Mouse (Mus musculus): Measurements from ENCODE around the gene Smoc2.
A peak's percentile ranks its signal among the peaks of the same experiment; 100 is the strongest.

Gene Smoc2

DNA sequence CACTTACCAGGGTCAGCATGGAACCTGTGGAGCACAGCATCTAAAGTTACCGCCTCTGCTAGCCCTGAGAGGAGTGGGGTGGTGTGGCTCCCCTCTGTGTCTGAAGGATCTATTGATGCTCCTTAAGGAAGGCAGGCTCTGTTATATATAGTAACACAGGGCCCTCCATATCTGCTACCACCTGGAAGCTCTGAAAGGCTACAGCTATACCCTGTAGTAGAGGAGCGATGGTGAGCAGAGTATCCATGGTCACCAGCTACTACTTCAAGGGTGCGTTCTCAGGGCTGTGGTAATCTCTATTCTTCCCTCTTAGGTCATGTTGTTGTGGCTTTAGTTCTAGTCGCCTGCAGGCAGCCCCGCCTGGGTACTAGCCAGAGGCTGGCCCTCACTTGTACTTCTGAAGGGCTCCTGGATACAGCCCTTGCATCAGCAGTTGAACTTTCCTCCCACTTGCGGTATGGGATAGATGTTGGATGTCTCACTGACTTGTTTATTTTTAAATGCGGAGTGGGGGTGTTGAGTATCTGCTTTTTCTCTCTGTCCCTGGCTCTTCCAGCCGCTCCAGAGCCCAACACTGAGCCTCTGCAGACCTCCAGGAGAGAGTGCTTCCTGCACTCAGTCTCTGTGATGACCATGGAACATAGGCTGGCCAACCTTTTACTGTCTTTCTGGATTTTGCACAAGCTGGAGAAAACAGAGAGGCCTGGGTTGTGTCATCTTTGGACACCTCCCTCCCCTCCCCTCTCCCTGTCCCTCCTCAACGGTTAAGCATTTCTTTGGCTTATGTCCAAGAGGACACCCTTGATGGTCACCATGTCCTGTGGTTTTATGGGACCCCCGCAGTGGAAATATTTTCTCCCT lies 74.1 kb downstream of the Smoc2 start:
- DNase-seq, result no peak

DNA sequence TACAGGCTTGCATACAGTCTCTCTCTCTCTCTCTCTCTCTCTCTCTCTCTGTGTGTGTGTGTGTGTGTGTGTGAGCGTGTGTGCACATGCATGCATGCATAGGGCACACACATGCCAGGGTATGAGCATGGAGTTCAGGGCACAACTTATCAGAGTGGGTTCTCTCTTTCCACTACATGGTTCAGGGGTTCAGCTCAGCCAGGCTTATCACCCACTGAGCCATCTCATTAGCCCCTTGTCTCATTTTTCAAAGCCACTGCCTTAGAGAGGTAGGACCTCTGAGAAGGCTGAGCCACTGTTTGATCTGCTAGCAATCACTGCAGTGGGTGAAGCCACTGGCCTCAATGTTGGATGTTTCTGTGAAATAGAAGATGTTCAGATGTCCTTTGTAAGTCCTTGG lies 82.2 kb downstream of the Smoc2 start:
- DNase-seq, result no peak

- no peak for DNase-seq
These were observed 91.2 kb downstream of the Smoc2 start for GRCm38 (mm10) chr17:14370476-14370875.

DNA sequence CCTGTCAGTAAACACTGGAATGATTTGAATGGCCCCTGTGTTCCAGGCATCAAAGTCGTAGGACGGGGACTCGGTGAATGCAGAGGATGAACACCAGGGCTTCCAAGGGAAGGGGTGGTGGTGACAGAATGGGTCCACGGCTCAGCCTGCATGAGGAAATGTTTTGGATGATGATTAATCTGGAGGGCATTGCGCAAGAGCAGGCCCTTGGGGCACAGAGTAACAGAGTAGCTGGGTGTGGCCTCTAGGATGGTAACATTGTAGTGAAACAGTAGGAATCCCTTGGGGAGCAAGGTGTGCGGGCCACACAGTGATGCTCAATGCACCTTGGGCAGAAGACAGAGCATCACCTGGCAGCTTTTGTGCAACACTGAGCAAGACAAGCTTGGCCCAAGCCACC lies 92.3 kb downstream of the Smoc2 start:
- peak; percentile 30 for DNase-seq

DNA sequence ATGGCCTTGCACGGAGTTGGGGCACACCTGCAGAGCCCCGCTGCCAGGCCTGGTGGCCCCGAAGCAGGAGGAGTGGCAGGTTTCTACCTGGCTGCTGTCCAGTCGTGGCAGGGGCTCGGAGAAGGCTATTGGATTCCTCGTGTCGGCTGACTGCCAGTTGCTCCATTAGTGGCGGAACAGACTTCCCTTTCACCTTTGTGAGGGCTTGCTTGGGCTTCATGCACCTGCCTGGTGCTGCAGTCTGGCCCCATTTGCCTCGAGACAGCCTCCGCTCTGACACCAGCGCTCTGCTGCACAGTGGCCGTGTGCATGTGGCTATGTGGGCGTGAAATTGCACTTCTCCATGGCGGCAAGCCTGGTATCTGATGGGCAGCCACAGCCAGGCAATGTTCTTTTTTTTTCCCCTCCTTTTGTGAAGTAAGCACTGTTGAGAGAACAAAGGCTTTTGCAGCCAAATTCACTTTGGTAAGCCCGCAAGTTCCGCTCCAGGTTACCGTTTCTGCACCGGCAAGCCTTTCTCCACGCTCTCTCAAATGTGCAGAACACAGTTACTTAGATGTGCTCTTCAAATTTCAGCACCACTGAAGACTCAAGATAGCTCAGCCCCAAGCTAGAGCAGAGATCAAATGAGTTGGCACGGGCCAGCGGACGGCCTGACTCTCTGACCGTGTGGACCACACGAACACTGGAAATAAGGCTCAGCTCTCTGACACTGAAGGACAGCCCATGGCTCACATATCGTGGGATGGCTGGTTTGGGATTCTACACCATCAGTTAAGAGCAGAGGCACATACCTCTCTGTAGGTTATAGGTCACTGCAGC lies 93.2 kb downstream of the Smoc2 start:
- no peak for DNase-seq

DNA sequence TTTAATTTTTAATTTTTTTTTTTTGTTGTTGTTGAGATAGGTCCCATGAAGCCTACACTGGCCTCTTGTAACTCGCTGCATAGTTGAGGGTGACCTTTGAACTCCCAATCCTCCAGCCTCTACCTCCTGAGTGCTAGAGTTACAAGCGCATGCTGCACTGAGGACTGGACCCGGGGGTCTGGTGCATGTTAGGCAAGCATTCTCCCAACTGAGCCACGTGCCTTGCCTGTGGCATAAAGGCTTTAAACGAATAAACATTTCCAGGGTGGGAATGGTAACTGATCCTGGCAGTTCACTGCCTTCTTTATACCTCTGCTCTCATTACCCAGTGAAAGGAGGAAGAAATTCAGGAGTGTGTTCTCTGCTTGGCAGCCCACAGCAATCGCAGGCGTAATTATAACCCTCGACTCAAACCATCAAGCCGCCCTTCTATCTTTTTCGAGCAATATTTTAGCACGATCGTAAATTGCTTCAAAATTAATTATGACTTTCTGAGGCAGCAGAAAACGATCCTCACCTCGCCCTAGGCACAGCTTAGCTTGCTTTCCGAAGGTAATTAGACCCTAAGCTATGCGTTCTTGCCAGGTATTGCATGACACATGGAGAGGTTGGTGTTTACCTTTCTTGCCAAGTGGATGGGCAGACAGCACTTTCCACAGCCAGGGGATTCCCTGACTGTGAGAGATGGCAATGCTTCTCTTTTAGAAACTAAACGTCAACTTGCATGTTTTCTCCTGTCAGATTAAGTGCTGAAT lies 99.6 kb downstream of the Smoc2 start:
- no peak for DNase-seq

- no peak for DNase-seq
These were observed 100.2 kb downstream of the Smoc2 start for GRCm38 (mm10) chr17:14379518-14379917.

DNA sequence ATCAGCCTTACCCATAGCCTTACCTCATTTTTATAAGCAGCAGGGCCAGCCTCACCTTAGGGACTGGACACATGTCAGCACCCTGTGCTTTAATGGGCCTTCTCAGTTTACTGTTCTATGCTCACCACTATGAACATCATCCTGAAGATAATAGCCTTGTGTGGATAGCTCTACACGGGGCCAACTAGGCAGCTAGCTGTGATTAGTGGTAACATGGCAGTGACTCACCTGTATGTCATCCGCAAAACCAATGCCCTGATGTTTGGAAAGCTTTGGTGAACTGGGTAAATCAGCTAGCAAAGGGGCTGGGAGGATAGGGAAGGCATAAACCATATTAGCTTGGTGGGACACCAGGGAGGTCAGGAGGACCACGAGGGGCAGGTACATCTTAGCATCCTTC lies 100.7 kb downstream of the Smoc2 start:
- DNase-seq, result no peak

DNA sequence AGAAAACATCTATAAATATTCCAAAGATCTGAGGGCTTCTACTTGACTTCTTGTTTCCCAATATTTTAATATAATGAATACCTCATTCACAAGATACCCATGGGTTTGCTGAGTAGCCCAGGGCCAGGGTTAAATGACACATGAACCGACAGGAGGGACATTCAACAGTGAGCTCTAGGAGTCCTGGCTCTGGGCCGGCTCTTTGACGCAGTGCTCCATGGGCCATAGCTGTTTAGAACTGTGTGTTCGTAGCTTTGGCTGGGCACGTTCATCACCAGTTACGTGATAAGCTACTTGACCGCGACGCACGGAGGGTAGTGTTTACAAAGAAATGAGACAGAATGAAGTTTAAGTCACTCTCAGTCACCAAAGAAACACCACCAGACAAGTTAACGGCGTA lies 101.2 kb downstream of the Smoc2 start:
- no peak for DNase-seq

DNA sequence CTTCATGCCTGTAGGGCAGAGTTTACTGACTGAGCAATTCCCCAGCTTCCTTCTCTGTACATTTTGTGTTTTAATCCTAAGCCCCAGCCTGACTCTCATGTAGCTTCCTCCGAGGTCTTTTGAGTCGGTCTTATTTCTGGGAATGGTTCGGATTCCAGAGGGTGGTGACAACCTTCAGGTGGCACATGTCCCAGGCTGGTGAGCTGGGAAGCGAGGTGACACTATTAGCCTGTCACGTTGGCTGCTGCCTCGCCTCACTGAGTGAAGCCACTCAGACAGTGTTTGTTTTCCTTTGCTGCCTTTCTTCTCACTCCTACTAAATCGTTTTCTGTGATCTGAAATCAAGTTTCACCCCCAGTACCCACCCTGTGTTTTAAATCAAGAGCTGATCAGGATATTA lies 102.2 kb downstream of the Smoc2 start:
- no peak for DNase-seq

GRCm38 (mm10) chr17:14383981-14384380 lies 104.7 kb downstream of the Smoc2 start:
- no peak for DNase-seq

DNA sequence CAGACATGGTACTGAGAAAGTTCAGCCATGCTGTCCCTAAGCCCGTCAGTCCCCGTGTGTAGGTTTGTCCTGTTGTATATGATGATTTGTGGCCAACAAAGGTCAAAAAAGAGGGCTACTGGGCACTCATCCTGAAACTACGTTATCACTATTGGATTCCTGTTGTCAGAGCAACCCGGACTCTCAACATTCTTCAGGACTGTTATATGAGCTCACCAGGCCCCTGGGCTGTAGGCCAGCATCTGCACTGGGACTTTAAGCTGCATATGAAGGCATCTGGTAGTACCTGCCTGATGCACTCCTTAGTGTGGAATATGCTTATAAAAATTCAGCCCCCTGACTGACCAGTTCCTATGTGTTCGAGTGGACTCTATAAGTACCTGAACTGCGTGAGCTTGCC lies 105.7 kb downstream of the Smoc2 start:
- no peak for DNase-seq

DNA sequence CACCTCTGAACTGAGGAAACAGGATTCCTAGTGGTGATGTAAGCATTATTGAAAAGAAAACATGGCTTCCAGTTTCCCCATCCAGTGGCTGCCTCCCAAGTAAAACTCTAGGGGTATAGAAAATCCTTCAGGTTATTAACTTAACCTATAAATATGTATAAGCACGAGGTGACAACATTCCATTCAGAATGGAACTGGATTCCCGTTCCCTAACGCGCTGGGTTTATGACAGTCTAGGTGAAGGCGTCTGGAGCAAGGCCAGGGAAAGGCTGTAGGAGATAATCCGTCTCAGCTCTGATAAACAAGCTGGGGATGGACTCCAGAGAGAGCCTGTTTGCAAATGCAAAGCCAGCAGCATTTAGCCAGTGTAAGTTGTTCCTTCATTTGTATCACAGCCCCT lies 108.0 kb downstream of the Smoc2 start:
- no peak for DNase-seq

DNA sequence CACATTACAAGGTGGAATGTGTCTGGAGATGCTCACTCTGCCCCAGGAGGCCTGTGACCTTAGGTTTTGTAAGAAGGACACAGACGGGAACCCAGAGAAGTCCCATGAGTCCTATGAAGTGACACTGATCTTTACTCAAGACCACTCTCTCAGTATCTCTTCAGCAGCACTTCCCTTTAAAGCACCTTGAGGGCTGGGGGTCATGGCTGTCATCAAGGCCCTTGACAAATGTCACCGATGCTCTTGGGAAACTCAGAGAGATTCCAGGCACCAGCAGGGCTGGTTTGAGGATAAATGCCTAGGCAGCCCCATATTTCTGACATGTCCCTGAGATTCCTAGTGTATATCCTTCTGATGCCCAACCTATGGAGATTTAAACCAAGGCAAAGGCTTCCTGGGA lies 113.1 kb downstream of the Smoc2 start:
- no peak for DNase-seq

GRCm38 (mm10) chr17:14394861-14395260 lies 115.6 kb downstream of the Smoc2 start:
- no peak for DNase-seq

GRCm38 (mm10) chr17:14397456-14397855 lies 118.2 kb downstream of the Smoc2 start:
- peak; percentile 24 for DNase-seq

DNA sequence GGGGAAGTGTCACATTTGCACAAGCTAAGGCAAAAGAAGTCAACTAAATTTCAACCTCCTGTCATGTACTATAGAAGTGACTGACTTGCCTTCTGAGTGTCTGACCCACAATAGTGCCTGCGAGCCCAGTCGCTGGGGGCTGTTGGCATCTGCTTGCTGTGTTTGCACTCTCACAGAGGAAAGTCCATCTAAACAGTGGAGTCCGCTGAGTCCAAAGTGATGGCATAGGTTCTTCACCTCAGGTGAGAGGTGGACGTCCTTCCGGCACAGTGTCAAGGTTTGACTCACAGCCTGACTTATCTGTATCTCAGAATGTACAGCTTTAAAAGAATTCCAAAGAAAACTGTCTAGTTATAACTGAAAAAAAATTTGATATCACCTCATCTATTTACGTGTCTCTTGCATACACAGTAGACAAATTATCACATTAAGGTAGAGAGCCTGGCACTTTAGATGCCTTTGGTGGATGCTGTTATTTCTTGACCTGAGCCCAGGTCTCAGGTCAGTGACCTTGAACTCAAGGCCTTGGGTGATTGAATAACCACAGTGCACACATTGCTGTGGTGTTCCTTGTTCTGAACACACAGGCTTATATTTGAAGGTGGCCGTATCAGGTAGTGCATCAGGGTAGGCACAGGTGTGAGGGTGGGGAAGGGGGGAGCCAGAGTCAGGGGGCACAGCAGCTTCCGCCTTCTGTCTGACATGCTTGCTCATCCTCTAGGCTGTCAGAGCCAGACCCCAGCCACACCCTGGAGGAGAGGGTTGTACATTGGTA lies 119.5 kb downstream of the Smoc2 start:
- peak; percentile 20 for DNase-seq

DNA sequence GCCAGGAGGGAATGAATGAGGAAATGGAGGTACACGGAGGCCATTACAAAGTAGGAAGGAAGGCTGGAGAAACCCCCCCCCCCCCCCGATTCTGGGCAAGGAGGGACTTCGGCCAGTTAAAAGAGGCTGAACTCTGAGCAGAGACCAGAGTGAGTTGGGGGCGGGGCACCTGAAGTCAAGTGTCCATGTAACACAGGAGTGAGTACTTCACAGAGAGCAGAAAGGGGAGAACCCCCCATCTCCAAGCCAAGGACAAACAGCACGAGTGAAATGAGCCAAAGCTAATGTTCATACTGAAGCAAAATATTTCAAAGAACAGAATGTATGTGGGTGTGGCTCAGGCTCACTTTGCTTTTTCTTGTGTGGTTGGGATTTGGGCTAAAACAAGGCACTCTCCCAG lies 121.7 kb downstream of the Smoc2 start:
- DNase-seq, result no peak

DNA sequence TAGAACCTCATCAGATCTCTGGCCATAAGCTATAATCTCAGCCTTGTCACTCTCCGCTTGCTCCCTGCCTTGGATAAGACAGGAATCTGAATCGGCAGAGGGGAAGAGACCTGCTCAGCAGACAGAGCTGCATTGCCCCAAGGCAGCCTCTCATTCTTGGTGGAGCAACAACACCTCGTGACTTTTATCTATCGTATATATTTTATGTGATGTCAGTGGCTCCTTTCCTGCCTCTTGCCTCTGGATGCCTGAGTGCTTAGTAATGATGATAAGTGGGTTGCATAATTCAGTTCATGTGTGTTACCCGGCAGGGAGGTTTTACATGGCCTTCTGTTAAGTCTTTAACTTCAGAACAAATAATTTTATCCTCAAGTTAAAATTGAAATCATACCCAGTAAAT lies 128.6 kb downstream of the Smoc2 start:
- DNase-seq, result no peak

- DNase-seq, result no peak
These were observed 133.2 kb downstream of the Smoc2 start for GRCm38 (mm10) chr17:14412460-14412859.

DNA sequence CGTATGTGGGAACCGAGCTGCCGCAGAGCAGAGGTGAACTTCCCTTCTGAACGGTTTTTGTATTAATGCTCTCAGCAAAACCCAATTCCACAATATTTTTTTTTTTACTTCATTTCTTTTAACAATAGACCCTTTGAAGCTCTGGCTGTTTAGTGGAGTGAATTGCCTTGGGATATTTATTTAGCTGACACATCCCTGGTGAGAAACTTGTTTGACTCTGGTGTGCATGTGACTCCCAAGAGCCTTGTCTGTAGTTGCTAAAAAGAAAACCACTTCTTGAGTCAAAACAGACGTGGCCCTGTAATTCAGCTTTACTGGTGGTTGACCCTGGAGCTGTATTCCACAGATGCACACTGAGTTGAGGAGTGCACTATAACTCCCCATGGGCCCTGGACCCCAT lies 135.2 kb downstream of the Smoc2 start:
- DNase-seq, result no peak

- no peak for DNase-seq
These were observed 141.2 kb downstream of the Smoc2 start for GRCm38 (mm10) chr17:14420460-14421046.

All from liver (tissue).